In genomic region chr11:69076572-69076971, GRCm38 (mm10) we compare ENCODE assay signal across 11 mouse cellular contexts.
"Had no signal": no experiment of that assay in that cellular context is flagged by ENCODE, and none has a peak within 500 bp of the region (broad histone marks: within the 10 kb centered on the region; RNA-seq: fewer than 3 reads in every experiment).

No protein-coding gene starts in this region.

- ATAC-seq: liver, postnatal 0 days; midbrain, embryonic 13.5 days had no signal

- H3K4me3 ChIP-seq: limb, embryonic 12.5 days; liver, embryonic 13.5 days; lung, embryonic 15.5 days; midbrain, embryonic 13.5 days; stomach, embryonic 15.5 days had no signal

- H3K27ac ChIP-seq: limb, embryonic 12.5 days; liver, embryonic 13.5 days; lung, embryonic 15.5 days; midbrain, embryonic 13.5 days; stomach, embryonic 15.5 days had no signal

- DNase-seq: liver; liver, postnatal 0 days; lung, postnatal 14 days; right cerebral cortex, postnatal 14 days; thymus, adult 2 months; thymus, postnatal 25 days had no signal

- H3K9me3 ChIP-seq: limb, embryonic 12.5 days; liver, embryonic 13.5 days; lung, embryonic 15.5 days; midbrain, embryonic 13.5 days; stomach, embryonic 15.5 days had no signal

- H3K36me3 ChIP-seq: limb, embryonic 12.5 days; liver, embryonic 13.5 days; lung, embryonic 15.5 days; midbrain, embryonic 13.5 days; stomach, embryonic 15.5 days had no signal

- H3K9ac ChIP-seq: limb, embryonic 12.5 days; liver, embryonic 13.5 days; liver, postnatal 0 days; lung, embryonic 15.5 days; midbrain, embryonic 13.5 days; stomach, embryonic 15.5 days had no signal

- H3K27me3 ChIP-seq: limb, embryonic 12.5 days; liver, embryonic 13.5 days; lung, embryonic 15.5 days; midbrain, embryonic 13.5 days; stomach, embryonic 15.5 days had no signal

- H3K4me2 ChIP-seq: limb, embryonic 12.5 days; liver, embryonic 13.5 days; lung, embryonic 15.5 days; midbrain, embryonic 13.5 days; stomach, embryonic 15.5 days had no signal
